Mouse (Mus musculus): ENCODE data around the gene Rrnad1.

Rrnad1 gene

DNA sequence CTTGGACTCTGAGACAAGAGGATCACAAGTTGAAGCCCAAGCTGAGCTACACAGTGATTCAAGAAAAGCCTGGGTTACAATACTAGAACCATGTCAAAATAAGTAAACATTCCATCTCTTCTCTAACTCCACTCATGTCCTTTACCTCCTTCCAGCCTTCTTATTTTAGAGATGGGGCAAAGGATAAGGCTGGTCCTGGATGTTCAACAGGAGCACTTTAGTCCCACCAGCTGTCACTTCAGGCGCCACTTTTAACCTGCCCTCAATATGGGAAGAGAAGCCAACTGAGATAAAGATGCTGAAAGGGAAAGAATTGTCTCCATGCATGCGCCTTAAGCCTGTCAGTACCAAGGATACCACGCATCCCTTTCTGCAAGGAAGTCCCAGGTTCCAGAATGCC lies 46.2 kb downstream of the Rrnad1 start:
- no peak for DNase-seq (ENCODE audit: low spot score)

DNA sequence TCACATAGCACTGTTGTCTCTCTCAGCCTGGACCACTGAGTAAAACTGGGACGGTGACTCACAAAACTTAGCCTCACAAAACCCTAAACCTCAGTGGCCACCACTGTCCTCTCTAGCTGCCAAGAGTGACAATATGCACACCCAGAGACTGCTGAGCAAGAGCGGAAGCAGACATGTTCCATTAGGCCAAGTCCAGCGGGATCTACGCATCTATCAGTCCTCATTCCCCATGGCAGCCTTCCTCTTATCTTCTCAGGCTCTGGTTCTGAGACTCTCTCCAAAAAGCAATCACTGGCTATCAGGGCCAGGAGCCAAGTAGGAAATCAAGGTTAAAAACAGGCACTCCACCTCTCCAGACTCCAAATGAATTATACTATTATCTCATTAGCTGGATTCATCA lies 52.8 kb downstream of the Rrnad1 start:
- DNase-seq (ENCODE audit: low spot score): no peak
